Mouse (Mus musculus): Measurements from ENCODE around the gene Slc9a6.

DNA sequence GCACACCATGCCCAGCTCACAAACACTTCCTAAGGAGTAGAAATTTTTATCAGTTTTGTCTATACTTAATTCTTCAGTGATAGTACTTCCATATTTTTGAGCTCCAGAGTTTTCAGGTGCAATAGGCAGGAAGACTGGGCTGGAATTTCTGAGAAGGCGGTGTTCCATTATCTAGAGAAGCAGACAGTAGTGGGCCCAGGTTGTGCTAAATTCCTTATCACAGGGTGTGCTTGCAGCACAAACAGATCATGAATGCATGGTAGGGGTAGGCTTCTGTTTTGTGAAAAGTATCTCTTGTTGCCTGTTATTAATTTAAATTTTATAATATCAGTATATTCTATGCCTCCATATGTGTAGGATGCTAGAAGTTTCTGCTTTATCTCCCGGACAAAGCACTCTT lies 5.7 kb downstream of the Slc9a6 start:
- TF ChIP-seq TBP (conservative IDR thresholded peaks at IDR 0.05; ENCODE audit: low read depth, low read length), result no peak
- no peak for TF ChIP-seq CTCF (conservative IDR thresholded peaks at IDR 0.05 in 1 of 2, IDR thresholded peaks at IDR 0.05 in 1 of 2; ENCODE audit: low read depth in 2 of 2, low read length in 2 of 2)
- TF ChIP-seq POLR2AphosphoS2 (IDR thresholded peaks at IDR 0.05; ENCODE audit: low read depth, low read length), result no peak
- no peak for TF ChIP-seq IRF4 (IDR thresholded peaks at IDR 0.05; ENCODE audit: low read depth, low read length)
- no peak for TF ChIP-seq MAX (IDR thresholded peaks at IDR 0.05; ENCODE audit: low read length)
- TF ChIP-seq POLR2A (IDR thresholded peaks at IDR 0.05; ENCODE audit: low read depth, low read length), result no peak
- no peak for TF ChIP-seq EP300 (IDR thresholded peaks at IDR 0.05; ENCODE audit: low read length)
- no peak for TF ChIP-seq JUND (conservative IDR thresholded peaks at IDR 0.05; ENCODE audit: low read depth, low read length)
